Mouse (Mus musculus): ENCODE results near the gene 2510039O18Rik. TPM values are rescaled to one million over a fixed set of nuclear protein-coding genes. Genes with fewer than 3 reads are reported as not detected.

The 2510039O18Rik gene
- 64.4 TPM for total RNA-seq (2023)

GRCm38 (mm10) chr4:147940576-147941044 is at the start of gene 2510039O18Rik:
2510039O18Rik (plus strand) TSS chr4:147940895.

GRCm38 (mm10) chr4:147904313-147905089 is 36.2 kb upstream of the 2510039O18Rik start, which contains the start of gene Mfn2:
Mfn2 (minus strand) TSS chr4:147904704.

GRCm38 (mm10) chr4:147936331-147936954 is 4.3 kb upstream of the 2510039O18Rik start, which contains the start of gene Plod1:
Plod1 (minus strand) TSS chr4:147936767.

GRCm38 (mm10) chr4:147985205-147986132 is 44.8 kb downstream of the 2510039O18Rik start, which contains the start of gene Nppb:
Nppb (plus strand) TSS chr4:147985788.

Other genes with a start within 250 kb of the 2510039O18Rik start
- gene Zfp534, start 238.3 kb upstream of the 2510039O18Rik start, total RNA-seq (2023): 0.37 TPM
- gene Zfp984, start 131.1 kb upstream of the 2510039O18Rik start, total RNA-seq (2023): 11.1 TPM
- gene Zfp933, start 92.5 kb upstream of the 2510039O18Rik start, total RNA-seq (2023): 6.7 TPM
- 49.2 TPM for gene Miip, start 72.1 kb upstream of the 2510039O18Rik start, total RNA-seq (2023)
- 9.6 TPM for gene Fv1, start 71.9 kb upstream of the 2510039O18Rik start, total RNA-seq (2023)
- gene Mfn2, start 36.2 kb upstream of the 2510039O18Rik start, total RNA-seq (2023): 33.2 TPM
- 5.6 TPM for gene Plod1, start 4.1 kb upstream of the 2510039O18Rik start, total RNA-seq (2023)
- gene Nppb, start 44.9 kb downstream of the 2510039O18Rik start, total RNA-seq (2023): not detected
- not detected for gene Nppa, start 59.8 kb downstream of the 2510039O18Rik start, total RNA-seq (2023)
- 39.4 TPM for gene Clcn6, start 97.9 kb downstream of the 2510039O18Rik start, total RNA-seq (2023)
- gene Mthfr, start 98.2 kb downstream of the 2510039O18Rik start, total RNA-seq (2023): 21.2 TPM
- 15.2 TPM for gene Agtrap, start 147.1 kb downstream of the 2510039O18Rik start, total RNA-seq (2023)
- gene Mad2l2, start 189.5 kb downstream of the 2510039O18Rik start, total RNA-seq (2023): 22.0 TPM
- gene Draxin, start 189.8 kb downstream of the 2510039O18Rik start, total RNA-seq (2023): not detected
- gene Fbxo6, start 211.2 kb downstream of the 2510039O18Rik start, total RNA-seq (2023): 11.5 TPM
- gene Fbxo44, start 219.6 kb downstream of the 2510039O18Rik start, total RNA-seq (2023): 4.1 TPM
- not detected for gene Fbxo2, start 219.7 kb downstream of the 2510039O18Rik start, total RNA-seq (2023)

Measured in CD8-positive naive resting alpha-beta T cell, adult 57 days (primary cell).